Mouse (Mus musculus) layer of hippocampus, adult 9-11 months (tissue): ENCODE data around the gene Ankrd52.
"Not testable (repeated sequence)": the region's sequence is repeated elsewhere in the genome, so short reads cannot be mapped to it uniquely, and the experiment has no call there.

ENCODE experiments used
- DNase-seq: peaks from one replicate; pipeline ENCODE4 v3.0.0; 2022

Gene Ankrd52

GRCm38 (mm10) chr10:128376455-128377211, at the start of gene Ankrd52:
Ankrd52 (plus strand) TSS chr10:128377115.
- peak; percentile 71 for DNase-seq

GRCm38 (mm10) chr10:128327610-128328009, 49.3 kb upstream of the Ankrd52 start:
- DNase-seq: no peak

DNA sequence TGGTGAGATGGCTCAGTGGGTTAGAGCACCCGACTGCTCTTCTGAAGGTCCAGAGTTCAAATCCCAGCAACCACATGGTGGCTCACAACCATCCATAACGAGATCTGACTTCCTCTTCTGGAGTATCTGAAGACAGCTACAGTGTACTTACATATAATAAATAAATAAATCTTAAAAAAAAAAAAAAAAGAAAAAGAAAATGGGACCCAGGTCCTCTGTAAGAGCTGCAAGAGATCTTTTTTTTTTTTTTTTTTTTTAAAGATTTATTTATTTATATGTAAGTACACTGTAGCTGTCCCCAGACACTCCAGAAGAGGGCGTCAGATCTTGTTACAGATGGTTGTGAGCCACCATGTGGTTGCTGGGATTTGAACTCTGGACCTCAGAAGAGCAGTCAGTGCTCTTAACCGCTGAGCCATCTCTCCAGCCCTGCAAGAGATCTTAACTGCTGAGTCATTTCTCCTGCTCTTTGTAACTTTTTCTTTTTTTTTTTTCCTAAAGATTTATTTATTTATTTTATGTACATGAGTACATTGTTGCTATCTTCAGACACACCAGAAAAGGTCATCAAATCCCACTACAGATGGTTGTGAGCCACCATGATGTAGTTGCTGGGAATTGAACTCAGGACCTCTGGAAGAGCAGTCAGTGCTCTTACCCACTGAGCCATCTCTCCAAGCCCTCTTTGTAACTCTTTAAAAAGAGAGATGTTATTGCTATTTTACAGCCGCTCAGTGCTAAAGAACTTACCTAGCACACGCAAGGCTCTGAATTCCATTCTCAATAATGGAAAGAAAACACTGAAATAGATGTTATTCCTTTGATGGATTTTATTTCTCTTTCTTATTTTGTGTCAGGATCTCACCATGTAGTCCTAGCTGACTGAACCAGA, 44.3 kb upstream of the Ankrd52 start:
- DNase-seq: not testable (repeated sequence)

- DNase-seq: no peak
These were observed 41.3 kb upstream of the Ankrd52 start for GRCm38 (mm10) chr10:128335582-128335981.

- DNase-seq: no peak
These were observed 40.7 kb upstream of the Ankrd52 start for GRCm38 (mm10) chr10:128336195-128336594.

- DNase-seq: no peak
These were observed 40.3 kb upstream of the Ankrd52 start for GRCm38 (mm10) chr10:128336597-128336996.

- DNase-seq: peak; percentile 97
These were observed 39.4 kb upstream of the Ankrd52 start, which contains the start of gene Cs for GRCm38 (mm10) chr10:128337306-128338181. Cs (plus strand) TSS chr10:128337734.

GRCm38 (mm10) chr10:128338415-128338814, 38.5 kb upstream of the Ankrd52 start:
- DNase-seq: no peak

GRCm38 (mm10) chr10:128338948-128339347, 38.0 kb upstream of the Ankrd52 start:
- no peak for DNase-seq

DNA sequence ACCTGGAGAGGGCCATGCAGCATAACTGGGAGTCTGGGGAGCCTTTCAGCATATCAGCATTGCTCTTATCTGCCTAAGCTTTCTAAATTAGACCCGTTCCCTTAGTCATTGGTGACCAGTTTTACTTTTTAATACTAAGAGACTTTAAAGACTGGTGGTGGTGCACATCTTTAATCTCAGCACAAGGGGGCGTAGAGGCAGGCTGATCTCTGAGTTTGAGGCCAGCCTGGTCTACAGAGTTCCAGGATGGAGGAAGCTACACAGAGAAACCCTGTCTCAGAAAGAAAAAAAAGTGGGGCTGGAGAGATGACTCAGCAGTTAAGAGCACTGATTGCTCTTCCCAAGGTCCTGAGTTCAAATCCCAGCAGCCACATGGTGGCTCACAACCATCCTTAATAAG, 36.7 kb upstream of the Ankrd52 start:
- DNase-seq: no peak

- DNase-seq: no peak
These were observed 33.5 kb upstream of the Ankrd52 start for GRCm38 (mm10) chr10:128343436-128343835.

GRCm38 (mm10) chr10:128344568-128345275, 32.2 kb upstream of the Ankrd52 start:
- peak; percentile 81 for DNase-seq

- DNase-seq: no peak
These were observed 29.4 kb upstream of the Ankrd52 start for GRCm38 (mm10) chr10:128347541-128347940.

DNA sequence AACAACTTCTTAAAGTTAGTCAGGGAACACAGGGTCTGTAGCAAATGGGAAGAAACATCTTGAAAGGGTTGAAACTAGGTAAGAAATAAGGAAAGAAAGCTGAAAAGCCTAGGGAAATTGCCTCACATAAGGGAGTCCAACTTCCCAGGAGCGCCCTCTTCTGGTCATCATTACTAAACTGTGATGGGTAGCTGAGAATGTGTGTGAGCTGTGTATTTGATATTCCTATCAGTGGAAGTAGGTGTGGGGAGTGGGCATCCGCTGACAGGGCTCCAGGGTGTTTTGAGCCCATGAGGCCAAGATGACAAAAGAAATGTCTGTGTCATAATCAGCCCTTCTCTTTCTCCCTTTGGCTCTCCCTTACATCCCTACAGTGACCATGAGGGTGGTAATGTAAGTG, 18.1 kb upstream of the Ankrd52 start:
- no peak for DNase-seq

GRCm38 (mm10) chr10:128359226-128359625, 17.7 kb upstream of the Ankrd52 start:
- no peak for DNase-seq

- DNase-seq: no peak
These were observed 15.1 kb upstream of the Ankrd52 start for GRCm38 (mm10) chr10:128361836-128362235.

GRCm38 (mm10) chr10:128362568-128362967, 14.3 kb upstream of the Ankrd52 start:
- DNase-seq: no peak

GRCm38 (mm10) chr10:128367899-128368401, 9.0 kb upstream of the Ankrd52 start:
- DNase-seq: no peak

- DNase-seq: peak; percentile 96
These were observed 8.3 kb upstream of the Ankrd52 start, which contains the start of gene Coq10a for GRCm38 (mm10) chr10:128368402-128369217. Coq10a (minus strand) TSS chr10:128368997.

GRCm38 (mm10) chr10:128369218-128369543, 7.7 kb upstream of the Ankrd52 start:
- no peak for DNase-seq

DNA sequence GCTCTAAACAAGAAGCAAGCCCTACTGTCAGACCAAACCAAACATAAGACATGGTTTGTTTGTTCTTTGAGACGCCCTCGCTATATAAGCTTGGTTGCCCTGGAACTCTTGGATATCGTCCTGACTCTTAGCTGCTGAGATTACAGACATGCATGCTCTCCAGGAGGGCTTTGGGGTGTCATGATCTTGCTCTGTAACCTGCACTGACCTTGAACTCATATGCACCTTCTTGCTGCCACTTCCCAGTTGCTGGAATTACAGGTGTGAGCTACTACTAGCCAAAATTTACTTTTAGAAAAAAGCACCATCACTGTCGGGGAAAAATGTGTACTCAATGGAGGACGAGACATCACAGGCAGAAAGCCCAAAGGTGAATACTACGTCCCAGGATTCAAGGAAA, 7.3 kb upstream of the Ankrd52 start:
- no peak for DNase-seq
